Mouse (Mus musculus): ENCODE results near the gene Cdk5. TPM values are rescaled to one million over a fixed set of nuclear protein-coding genes. Genes with fewer than 3 reads are reported as not detected.

Cdk5 gene
- total RNA-seq, 1 experiment from 2014 or later, result 46.4 TPM

- DNase-seq, result no peak
Measured at GRCm38 (mm10) chr5:24374216-24374615, 49.1 kb downstream of the Cdk5 start.

DNA sequence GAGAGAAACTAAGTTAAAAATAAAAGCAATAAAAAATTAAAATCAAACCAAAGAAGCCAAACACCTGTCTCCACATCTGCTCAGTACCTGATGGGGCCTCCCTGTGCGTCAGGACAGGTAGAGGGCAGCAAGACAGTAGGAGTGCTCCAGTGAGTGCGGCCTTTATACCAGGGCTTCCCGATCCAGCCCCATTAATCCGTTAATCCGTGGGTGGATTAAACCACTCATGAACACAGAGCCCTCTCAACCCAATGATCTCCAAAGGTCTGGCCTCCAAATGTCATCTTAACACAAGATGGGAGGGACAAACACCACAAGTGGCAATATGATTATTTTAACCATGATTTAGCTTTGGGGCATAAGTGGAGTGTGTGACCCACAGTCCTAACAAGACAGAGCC lies 49.5 kb downstream of the Cdk5 start:
- DNase-seq, result no peak

DNA sequence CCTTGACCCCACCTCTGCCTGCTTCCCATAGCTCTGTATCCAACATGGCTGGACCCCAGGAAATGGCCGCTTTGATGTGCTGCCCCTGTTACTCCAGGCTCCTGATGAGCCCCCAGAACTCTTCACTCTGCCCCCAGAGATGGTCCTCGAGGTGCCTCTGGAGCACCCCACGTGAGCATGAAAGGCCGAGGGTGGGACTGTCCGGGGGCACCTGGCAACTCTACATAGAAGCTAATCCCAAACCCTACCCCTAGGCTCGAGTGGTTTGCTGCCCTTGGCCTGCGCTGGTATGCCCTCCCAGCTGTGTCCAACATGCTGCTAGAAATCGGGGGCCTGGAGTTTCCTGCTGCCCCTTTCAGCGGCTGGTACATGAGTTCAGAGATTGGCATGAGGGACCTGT lies 53.6 kb downstream of the Cdk5 start:
- DNase-seq, result no peak

Other genes starting within 250 kb of the Cdk5 start
- gene Kcnh2, start 71.9 kb downstream of the Cdk5 start, total RNA-seq (2021), result 12.7 and 26.0 TPM in 2 replicates
- gene Nos3, start 58.7 kb downstream of the Cdk5 start, total RNA-seq (2021), result 8.3 and 8.7 TPM in 2 replicates
- 0.27 and 1.2 TPM in 2 replicates for gene Atg9b, start 31.4 kb downstream of the Cdk5 start, total RNA-seq (2021)
- 83.6 and 88.2 TPM in 2 replicates for gene Abcb8, start 29.9 kb downstream of the Cdk5 start, total RNA-seq (2021)
- 0.43 TPM in 1 of 2 replicates, not detected in the other for gene Asic3, start 10.1 kb downstream of the Cdk5 start, total RNA-seq (2021)
- gene Slc4a2, start 307 bp upstream of the Cdk5 start, total RNA-seq (2021), result 50.5 and 59.1 TPM in 2 replicates
- 114 and 119 TPM in 2 replicates for gene Fastk, start 21.8 kb upstream of the Cdk5 start, total RNA-seq (2021)
- gene Tmub1, start 24.3 kb upstream of the Cdk5 start, total RNA-seq (2021), result 12.5 and 16.8 TPM in 2 replicates
- 75.6 and 89.0 TPM in 2 replicates for gene Agap3, start 28.6 kb upstream of the Cdk5 start, total RNA-seq (2021)
- not detected in 2 replicates for gene Gbx1, start 103.7 kb upstream of the Cdk5 start, total RNA-seq (2021)
- gene Asb10, start 117.4 kb upstream of the Cdk5 start, total RNA-seq (2021), result 0.67 TPM in 1 of 2 replicates, not detected in the other
- not detected in 2 replicates for gene 4931409K22Rik, start 133.3 kb upstream of the Cdk5 start, total RNA-seq (2021)
- gene Abcf2, start 153.9 kb upstream of the Cdk5 start, total RNA-seq (2021), result 74.1 and 76.8 TPM in 2 replicates
- 40.7 and 66.4 TPM in 2 replicates for gene Chpf2, start 163.2 kb upstream of the Cdk5 start, total RNA-seq (2021)
- 14.5 and 18.7 TPM in 2 replicates for gene Smarcd3, start 200.9 kb upstream of the Cdk5 start, total RNA-seq (2021)

Data from adrenal gland, postnatal 25 days (tissue).